Mouse (Mus musculus) cortical plate, adult 2 months (tissue): Measurements from ENCODE around the gene Ypel4. TPM values are rescaled to one million over a fixed set of nuclear protein-coding genes. Genes with fewer than 3 reads are reported as not detected.
A peak's percentile ranks its signal among the peaks of the same experiment; 100 is the strongest.

Experiments used
- H3K27ac ChIP-seq: fragments of 200-500 bp; 2 replicates; pipeline ENCODE4 v1.5.1; 2012; ENCODE audit warnings: low read length, control low read depth, inconsistent platforms; ENCODE audit not compliant: insufficient read depth
- H3K4me1 ChIP-seq: fragments of 200-500 bp; 2 replicates; pipeline ENCODE4 v1.6.1; 2011; ENCODE audit warnings: low read length; ENCODE audit not compliant: control insufficient read depth, insufficient read depth
- H3K4me3 ChIP-seq: fragments of 200-500 bp; 2 replicates; pipeline ENCODE4 v1.5.1; 2011; ENCODE audit warnings: mild to moderate bottlenecking, low read length, control low read depth; ENCODE audit not compliant: insufficient read depth
- CTCF ChIP-seq: fragments of 200-500 bp; IDR thresholded peaks from 2 replicates; pipeline ENCODE4 v1.5.1; 2011; ENCODE audit warnings: mild to moderate bottlenecking, control low read depth, low read length; ENCODE audit not compliant: insufficient read depth; ENCODE audit errors: extremely low read depth
- POLR2A ChIP-seq: fragments of 200-500 bp; IDR thresholded peaks from 2 replicates; pipeline ENCODE4 v1.6.1; 2011; ENCODE audit warnings: mild to moderate bottlenecking, low read length, control low read depth; ENCODE audit not compliant: insufficient read depth; ENCODE audit errors: extremely low read depth
- polyA plus RNA-seq: library from polyadenylated mRNA; depleted of rRNA; stranded (reverse); fragments of >200 nt; gene quantifications from 2 replicates; pipeline ENCODE4 v1.2.3, GENCODE M21; 2012

Gene Ypel4
- polyA plus RNA-seq, 1 experiment, result 129 TPM

- no peak for TF ChIP-seq CTCF
- peak; percentile 85 for TF ChIP-seq POLR2A
- peak within 1 kb of the TSS; percentile 62 for H3K4me3 ChIP-seq
- H3K4me1 ChIP-seq, result peaks cover 2% of the 10 kb centered on the region; the same call in 1 of the 2 replicates
- peak within 1 kb of the TSS; percentile 96 for H3K27ac ChIP-seq
These were observed 18.9 kb upstream of the Ypel4 start, which contains the start of gene Zdhhc5 for GRCm38 (mm10) chr2:84714811-84715561. Gene Zdhhc5 (minus strand): TSS chr2:84715180.

GRCm38 (mm10) chr2:84715562-84716361 is 18.1 kb upstream of the Ypel4 start:
- TF ChIP-seq CTCF (no peak), POLR2A (peak; percentile 54)
- Histone ChIP-seq H3K4me1 (peaks cover 2% of the 10 kb centered on the region; the same call in 1 of the 2 replicates), H3K4me3 (peak overlapping the region; percentile 62), H3K27ac (peak overlapping the region; percentile 82)

- H3K27ac ChIP-seq, result peak overlapping the region; percentile 82
- TF ChIP-seq POLR2A (no peak), CTCF (no peak)
- H3K4me1 ChIP-seq, result peaks cover 2% of the 10 kb centered on the region; the same call in 1 of the 2 replicates
- peak overlapping the region; percentile 62 for H3K4me3 ChIP-seq
These were observed 17.2 kb upstream of the Ypel4 start for GRCm38 (mm10) chr2:84716423-84717355.

DNA sequence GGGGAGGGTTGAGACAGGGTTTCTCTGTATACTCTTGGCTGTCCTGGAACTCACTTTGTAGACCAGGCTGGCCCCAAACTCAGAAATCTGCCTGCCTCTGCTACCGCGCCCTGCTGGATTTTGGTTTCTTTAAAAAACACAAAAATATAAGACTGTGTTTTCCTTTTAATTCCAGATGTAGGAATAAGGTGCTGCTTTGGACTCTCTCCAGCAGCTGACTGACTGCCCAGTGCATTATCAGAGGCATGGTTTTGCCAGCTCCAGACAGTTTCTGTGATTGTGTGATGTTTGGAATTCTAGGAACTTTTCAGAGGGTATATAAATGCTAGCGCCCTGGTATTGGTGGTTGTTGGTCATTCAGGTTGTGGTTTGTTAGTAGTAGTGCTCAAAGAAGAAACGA is 16.5 kb upstream of the Ypel4 start:
- H3K4me3 ChIP-seq, result no peak overlapping the region
- H3K27ac ChIP-seq, result no peak overlapping the region
- peaks cover 2% of the 10 kb centered on the region; the same call in 1 of the 2 replicates for H3K4me1 ChIP-seq
- no peak for TF ChIP-seq CTCF
- TF ChIP-seq POLR2A, result no peak

DNA sequence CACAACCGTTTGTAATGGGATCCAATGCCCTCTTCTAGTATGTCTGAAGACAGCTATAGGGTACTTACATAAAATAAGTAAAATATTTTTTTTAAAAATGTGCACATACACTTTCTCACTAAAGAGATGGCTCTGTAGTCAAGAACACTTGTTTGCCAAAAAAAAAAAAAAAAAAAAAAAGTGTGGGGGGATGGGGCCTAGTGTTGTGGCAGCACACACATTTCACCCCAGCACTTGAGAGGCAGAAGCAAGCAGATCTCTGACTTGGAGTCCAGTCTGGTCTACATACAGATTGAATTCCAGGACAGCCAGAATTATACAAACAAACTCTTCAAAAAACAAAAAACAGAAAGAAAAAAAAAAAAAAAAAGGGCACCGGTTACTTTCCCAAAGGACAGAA is 13.1 kb upstream of the Ypel4 start:
- Histone ChIP-seq H3K4me3 (no peak overlapping the region), H3K27ac (no peak overlapping the region), H3K4me1 (no peaks in the 10 kb centered on the region; the same call in 1 of the 2 replicates)
- TF ChIP-seq POLR2A (no peak), CTCF (no peak)

GRCm38 (mm10) chr2:84721182-84721581 is 12.7 kb upstream of the Ypel4 start:
- no peak overlapping the region for H3K27ac ChIP-seq
- no peaks in the 10 kb centered on the region; the same call in 1 of the 2 replicates for H3K4me1 ChIP-seq
- no peak overlapping the region for H3K4me3 ChIP-seq
- TF ChIP-seq CTCF (no peak), POLR2A (no peak)

DNA sequence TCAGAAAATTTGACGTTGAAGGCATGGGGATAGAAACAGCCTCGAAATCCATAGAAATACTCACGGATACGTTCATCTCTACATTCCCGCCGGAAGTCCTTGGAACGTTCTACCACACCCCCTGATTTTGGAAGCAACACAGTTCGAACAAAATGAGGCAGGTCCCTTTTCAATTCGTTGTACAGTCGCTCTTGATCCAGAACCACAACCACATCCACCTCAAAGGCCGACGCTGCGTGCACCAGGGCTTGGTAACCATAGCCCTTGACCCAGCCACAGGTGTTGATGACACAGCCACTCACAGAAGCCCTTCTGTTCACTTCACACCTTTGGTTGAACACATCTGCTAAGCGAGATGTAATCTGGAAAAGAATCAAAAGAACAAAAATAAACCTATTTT is 10.0 kb upstream of the Ypel4 start:
- TF ChIP-seq CTCF (no peak), POLR2A (no peak)
- Histone ChIP-seq H3K4me1 (no peaks in the 10 kb centered on the region; the same call in 1 of the 2 replicates), H3K27ac (no peak overlapping the region), H3K4me3 (no peak overlapping the region)

GRCm38 (mm10) chr2:84725770-84726169 is 8.1 kb upstream of the Ypel4 start:
- Histone ChIP-seq H3K4me1 (no peaks in the 10 kb centered on the region; the same call in 1 of the 2 replicates), H3K27ac (no peak overlapping the region), H3K4me3 (no peak overlapping the region)
- no peak for TF ChIP-seq CTCF
- TF ChIP-seq POLR2A, result no peak

- no peaks in the 10 kb centered on the region; the same call in 1 of the 2 replicates for H3K4me1 ChIP-seq
- H3K4me3 ChIP-seq, result peak overlapping the region; percentile 50
- TF ChIP-seq CTCF (no peak), POLR2A (no peak)
- no peak overlapping the region for H3K27ac ChIP-seq
These were observed 7.1 kb upstream of the Ypel4 start for GRCm38 (mm10) chr2:84726716-84727115.
